Mouse (Mus musculus) brain, embryonic 14.5 days (tissue): ENCODE measurements around the gene Hist1h2bb.

Experiments used
- CTCF ChIP-seq: fragments of 200-500 bp; IDR thresholded peaks from 2 replicates; pipeline ENCODE4 v1.5.1; 2012; ENCODE audit warnings: inconsistent platforms, mild to moderate bottlenecking, moderate library complexity, borderline replicate concordance; ENCODE audit not compliant: insufficient read depth, insufficient read length; ENCODE audit errors: extremely low read depth
- POLR2A ChIP-seq: fragments of 200-500 bp; IDR thresholded peaks from 2 replicates; pipeline ENCODE4 v1.6.1; 2012; ENCODE audit warnings: mild to moderate bottlenecking, inconsistent platforms, borderline replicate concordance; ENCODE audit not compliant: poor library complexity, insufficient read depth, insufficient read length, severe bottlenecking; ENCODE audit errors: extremely low read depth

- TF ChIP-seq POLR2A = no peak
- TF ChIP-seq CTCF = no peak
Measured at GRCm38 (mm10) chr13:23743215-23743614, 3.3 kb upstream of the Hist1h2bb start.
